Mouse (Mus musculus): Measurements from ENCODE around the gene Zfp971.
A peak's percentile ranks its signal among the peaks of the same experiment; 100 is the strongest.
"Not testable (repeated sequence)": the region's sequence is repeated elsewhere in the genome, so short reads cannot be mapped to it uniquely, and the experiment has no call there.

Zfp971 gene

DNA sequence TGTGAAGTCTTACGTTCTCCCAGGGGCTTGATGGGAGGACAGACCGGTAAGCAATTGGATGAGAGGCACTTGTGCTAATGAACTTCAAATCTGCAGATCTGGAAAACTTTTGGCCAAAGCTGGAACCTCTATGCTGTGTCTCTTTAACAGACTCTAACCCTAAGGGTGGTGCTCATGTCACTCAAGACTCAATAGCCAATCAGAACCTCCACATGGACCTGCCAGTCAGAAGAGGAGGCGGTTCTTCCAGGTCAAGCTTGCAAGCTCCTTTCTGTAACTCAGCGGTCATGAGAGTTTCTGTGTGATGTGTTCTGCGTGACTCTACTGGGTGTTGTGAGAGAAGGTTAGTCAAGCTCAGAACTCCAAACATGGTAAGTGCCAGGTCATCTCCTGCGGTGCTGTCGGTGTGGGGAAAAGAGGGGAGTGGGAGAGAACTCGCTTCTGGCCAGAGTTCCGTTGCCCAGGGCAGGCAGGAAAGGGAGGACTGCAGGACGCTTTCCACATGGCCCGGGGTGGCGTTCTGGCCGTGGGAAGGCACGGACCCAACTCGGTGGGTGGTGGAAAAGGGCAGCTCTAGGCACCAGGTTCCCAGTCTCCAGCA is at the start of gene Zfp971:
Zfp971 (plus strand) TSS at position 274 of the 601 bp plus-strand sequence.
- peak; percentile 42 to 69 for DNase-seq (ENCODE audit: low spot score in 2 of 2)

DNA sequence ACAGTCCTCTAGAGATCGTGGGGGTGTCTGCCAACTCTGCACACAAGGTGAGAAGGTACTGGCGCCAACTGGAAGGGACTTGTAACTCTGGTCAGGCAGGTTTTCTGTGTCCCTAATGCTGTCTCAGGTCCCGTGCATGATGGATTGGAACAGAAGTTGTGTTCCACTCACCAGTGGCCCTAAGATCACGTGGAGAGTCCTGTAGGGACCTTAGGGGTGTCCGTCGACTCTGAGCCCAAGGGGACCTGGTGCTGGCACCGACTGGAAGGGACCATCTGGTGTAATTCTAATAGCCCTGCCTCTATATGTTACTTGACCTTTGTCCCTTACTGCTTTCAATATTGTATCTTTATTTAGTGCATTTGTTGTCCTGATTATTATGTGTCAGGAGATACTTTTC is 48.3 kb upstream of the Zfp971 start:
- not testable (repeated sequence) for DNase-seq (ENCODE audit: low spot score in 2 of 2)

DNA sequence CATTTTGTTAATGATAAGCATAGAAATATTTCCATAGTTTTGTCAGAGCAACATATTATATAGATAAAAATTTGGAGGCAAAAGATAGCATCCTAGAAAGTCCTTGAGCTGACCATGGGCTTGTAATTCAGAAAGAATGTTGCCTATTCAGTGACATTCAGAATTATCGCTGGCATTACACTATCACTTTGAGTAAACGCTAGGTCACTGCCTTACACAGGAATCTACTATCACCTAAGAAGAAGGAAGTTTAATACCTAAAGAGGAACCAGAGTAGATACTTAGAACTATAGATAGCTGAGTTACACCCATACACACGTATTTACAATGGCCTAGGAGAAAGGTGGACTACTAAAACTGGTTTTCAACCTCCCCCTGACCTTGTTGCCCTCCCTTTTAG is 3.6 kb upstream of the Zfp971 start:
- not testable (repeated sequence) for DNase-seq (ENCODE audit: low spot score in 2 of 2)

DNA sequence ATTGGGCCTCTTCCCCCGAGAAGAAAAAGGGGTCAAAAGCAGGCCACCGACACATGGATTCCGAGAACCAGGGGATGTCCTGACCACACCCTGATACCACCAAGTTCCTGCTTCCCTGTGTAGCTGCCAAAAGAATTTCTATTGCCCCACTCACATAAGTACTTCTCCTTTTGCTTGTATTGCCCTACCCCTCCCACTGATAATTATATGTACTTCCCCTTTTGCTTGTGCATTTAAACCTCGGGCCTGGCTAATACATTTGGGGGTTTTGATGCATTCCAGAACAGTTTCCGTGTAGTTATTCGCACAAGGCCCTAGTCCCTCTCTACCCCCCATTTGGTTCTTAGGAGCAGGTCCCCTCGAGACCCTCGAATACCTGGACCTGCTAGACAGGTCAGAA is 2.3 kb upstream of the Zfp971 start:
- not testable (repeated sequence) for DNase-seq (ENCODE audit: low spot score in 2 of 2)

DNA sequence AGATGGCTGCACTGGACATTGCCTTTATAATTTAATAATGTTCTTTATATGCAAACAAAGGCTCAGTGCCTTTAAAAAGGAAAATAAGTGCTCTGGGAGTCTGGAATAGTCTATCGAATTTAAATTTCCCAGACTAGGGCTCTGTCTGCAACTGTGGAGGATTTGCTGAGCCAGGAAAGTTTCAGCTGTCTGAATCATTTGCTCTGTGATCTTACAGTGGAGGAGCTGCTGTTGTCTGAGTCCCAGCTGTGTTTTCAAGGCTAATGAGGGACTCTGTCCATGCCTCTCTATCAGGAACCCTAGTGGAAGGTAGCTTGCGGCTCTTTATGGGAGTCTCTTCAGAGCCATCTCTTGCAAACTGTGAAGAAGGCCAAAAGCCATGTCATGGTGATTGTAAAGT is 777 bp downstream of the Zfp971 start:
- DNase-seq (ENCODE audit: low spot score in 2 of 2), result peak; percentile 3 to 17

DNA sequence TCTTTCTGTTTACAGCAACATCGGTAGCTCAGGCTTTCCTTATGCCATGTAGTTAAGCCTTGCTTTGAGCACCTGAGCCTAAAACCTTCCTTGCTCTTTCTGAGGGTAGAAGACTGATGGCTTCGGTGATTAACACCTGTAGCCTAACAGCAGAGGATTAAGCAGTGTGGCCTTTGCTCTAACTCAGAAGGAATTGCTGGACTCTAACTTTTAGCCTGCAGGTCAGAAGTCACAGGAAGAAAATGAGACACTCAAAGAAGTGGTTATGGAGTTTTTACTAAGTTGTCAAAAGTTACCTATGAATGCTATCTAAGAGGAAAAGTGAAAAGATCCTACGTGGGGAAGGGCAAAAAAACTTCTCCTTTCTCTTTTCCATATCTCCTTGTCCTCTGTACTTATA is 4.5 kb downstream of the Zfp971 start:
- not testable (repeated sequence) for DNase-seq (ENCODE audit: low spot score in 2 of 2)

DNA sequence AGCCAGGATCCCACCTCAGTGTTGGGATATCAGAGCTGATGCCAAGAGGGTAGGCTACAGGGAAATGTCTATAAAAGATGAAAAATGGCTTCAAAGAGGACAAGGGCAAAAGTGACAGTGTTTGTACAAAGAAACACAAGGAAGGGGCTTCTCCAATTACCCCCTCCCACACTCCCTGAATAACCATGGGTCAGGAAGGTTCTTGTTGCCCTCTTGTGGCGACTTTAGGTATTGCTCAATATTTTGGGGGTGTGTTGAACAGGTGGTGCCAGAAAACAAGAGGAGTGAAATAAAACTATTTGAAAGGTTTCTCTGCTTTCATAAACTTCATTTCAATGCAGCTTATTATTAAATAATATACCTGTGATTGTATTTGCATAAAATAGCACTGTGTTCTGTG is 35.1 kb downstream of the Zfp971 start:
- DNase-seq (ENCODE audit: low spot score in 2 of 2), result peak in 1 of 2 experiments; percentile 47

DNA sequence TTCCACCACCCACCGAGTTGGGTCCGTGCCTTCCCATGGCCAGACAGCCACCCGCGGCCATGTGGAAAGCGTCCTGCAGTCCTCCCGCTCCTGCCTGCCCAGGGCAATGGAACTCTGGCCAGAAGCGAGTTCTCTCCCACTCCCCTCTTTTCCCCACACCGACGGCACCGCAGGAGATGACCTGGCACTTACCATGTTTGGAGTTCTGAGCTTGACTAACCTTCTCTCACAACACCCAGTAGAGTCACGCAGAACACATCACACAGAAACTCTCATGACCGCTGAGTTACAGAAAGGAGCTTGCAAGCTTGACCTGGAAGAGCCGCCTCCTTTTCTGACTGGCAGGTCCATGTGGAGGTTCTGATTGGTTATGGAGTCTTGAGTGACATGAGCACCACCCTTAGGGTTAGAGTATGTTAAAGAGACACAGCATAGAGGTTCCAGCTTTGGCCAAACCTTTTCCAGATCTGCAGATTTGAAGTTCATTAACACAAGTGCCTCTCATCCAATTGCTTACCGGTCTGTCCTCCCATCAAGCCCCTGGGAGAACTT is 55.2 kb downstream of the Zfp971 start, which contains the start of gene Zfp931:
Zfp931 (minus strand) TSS at position 311 of the 552 bp plus-strand sequence.
- DNase-seq (ENCODE audit: low spot score in 2 of 2), result peak; percentile 39 to 47
